Mouse (Mus musculus): ENCODE measurements around the gene Oprd1.

The Oprd1 gene

DNA sequence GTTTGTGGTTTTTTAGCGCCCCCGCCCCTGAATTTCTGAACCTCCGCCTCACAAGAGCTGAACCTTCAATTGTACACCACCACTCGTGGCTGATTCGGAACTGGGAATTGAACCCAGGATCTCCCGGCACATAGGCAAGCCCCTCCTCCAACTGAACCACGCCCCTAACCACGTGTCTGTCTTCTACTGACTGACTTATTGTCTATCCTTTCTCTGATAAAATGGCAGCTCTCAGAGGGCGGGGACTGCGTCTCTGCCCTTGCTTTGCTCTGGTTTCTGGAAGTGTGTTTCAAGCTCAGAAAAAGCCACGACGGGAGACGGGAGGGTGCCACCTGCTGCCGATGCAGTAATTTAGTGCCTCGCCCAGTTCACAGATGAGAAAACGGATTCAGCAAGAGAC is 10.4 kb downstream of the Oprd1 start:
- no peak for DNase-seq (ENCODE audit: low spot score in 2 of 2)

DNA sequence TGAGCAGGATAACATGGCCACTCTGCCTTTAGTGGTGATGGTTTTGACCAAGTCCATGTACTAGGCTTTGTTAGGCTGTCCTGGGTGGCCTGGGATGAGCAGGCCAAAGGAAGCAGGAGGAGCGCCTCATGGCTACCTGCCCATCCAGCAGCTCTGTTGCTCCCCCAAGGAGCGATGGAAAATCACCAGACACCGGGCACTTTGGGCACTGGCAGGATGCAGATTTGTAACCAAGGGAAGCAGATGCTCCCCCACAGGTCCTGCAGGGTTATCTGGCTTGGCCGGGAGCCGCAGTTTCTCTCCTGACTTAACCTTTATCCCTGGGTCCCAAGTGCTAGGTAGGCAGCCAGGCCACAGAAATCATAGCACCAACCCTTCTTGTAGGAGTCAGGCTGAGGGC is 10.9 kb downstream of the Oprd1 start:
- DNase-seq (ENCODE audit: low spot score in 2 of 2) = no peak

DNA sequence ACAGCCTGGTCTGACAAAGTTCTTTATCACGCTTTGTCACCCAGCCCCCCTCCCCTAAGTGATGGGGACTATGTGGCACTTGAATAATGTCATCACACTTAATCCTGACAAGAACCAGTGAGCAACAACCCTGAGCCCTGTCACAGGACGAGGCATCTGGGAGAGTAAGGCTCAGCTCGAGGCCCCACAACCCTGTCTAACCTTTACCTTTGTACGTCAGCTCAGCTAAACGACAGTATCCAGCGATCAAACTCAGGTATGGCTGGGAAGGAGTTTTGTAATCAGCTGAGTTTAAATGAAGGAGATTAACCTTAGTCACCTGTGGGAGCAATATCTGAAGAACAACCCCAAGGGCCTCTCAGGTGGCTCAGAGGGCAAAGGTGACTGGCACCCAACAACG is 12.0 kb downstream of the Oprd1 start:
- no peak for DNase-seq (ENCODE audit: low spot score in 2 of 2)

DNA sequence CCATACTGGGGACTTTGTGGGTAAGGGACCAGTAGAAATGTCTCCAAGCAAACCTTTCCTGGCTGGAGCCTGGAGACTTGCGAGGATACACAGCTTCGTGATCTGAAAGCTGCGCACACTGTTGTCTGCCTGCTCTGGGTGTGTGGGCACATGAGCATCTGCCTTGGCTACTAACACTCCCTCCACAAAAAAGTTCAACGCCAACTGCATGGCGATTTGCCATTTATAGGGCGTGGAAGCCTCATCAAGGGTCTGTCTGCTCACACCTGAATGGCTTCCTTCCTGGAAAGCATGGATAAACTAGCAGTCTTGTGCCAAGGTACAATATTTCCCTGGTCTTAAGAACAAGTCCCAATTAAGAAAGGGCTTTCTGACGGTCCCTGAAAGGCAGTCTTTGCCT is 12.5 kb downstream of the Oprd1 start:
- DNase-seq (ENCODE audit: low spot score in 2 of 2) = peak in 1 of 2 experiments; percentile 62

DNA sequence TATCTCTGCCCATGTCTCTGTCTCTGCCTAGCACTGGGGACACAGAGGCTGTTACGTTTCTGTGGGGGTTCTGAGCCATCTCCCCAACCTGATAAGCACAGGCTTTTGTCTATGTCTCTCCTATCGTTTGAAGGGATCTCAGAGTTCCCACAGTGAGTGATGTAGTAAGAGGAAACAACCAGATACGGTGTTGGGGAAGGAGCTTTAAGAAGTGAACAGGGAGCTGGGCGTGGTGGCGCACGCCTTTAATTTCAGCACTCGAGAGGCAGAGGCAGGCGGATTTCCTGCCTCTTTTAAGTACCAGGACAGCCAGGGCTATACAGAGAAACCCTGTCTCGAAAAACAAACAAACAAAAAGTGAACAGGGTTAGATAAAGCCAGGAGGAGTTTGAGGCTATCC is 13.2 kb downstream of the Oprd1 start:
- DNase-seq (ENCODE audit: low spot score in 2 of 2) = no peak

DNA sequence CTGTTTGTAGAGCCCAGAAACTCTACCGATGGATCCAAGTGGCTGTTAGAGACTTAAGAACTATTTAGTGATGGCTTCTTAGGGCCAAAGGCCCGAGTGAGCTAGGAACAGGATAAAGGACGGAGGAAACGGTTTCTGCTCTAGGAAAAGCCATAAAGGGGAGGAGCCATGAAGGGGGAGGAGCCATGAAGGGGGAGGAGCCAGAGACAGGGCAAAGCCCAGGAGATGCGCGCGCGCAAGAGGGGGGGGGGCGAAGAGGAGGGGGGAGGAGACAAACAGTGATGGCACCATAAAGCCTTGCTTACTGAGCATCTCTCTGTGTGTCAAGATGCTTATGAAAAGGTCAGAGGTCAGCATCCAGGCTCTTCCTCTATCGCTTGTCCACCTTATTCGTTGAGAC is 13.6 kb downstream of the Oprd1 start:
- DNase-seq (ENCODE audit: low spot score in 2 of 2) = no peak

DNA sequence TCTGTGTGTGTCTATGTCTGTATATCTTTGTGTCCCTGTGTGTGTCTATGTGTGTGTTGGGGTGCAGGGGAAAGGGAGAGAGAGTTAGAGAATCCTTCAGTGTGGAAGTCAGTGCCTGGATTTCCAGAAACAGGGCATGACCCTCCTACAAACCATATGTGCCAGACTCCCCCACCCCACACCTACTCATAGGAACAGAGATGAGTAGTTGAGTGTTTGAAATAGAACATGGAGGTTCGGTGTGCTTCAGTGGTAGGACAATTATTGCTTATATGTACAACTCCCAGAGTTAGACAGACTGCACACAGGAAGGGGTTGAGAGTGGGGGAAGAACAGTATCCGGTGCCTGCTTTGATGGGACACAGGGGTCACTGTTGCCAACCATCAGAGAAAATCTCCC is 14.2 kb downstream of the Oprd1 start:
- peak in 1 of 2 experiments; percentile 46 for DNase-seq (ENCODE audit: low spot score in 2 of 2)

DNA sequence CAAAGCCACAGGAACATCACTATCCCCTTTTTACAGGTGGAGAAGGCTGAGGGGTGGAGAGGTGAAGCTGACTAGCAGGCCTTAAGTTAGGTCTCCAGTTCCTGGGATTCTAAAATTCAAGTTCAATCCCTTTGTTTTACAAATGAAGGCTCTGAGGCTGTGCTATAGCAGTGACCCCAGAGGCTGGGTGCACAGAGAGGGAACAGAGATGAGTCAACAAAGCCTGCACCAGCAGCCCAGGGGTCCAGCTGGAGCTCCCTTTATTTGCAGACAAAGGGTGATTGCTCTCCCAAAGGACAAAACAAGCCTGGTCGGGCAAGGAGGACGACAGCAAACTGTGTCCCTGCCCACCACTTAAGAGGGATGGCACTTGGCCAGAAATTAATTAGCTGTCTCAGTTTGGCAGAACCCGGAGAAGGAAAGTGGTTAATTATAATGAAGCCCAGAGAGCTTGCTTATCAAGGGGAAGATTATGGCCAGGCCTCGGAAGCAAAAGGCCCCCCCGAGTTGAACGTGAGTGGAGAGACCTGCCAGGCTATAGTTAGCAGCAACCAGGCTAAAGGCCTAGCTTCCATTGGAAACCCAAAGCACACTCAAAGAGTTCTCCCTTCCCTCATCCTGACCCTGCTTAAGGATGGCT is 15.2 kb downstream of the Oprd1 start:
- peak in 1 of 2 experiments; percentile 27 for DNase-seq (ENCODE audit: low spot score in 2 of 2)

DNA sequence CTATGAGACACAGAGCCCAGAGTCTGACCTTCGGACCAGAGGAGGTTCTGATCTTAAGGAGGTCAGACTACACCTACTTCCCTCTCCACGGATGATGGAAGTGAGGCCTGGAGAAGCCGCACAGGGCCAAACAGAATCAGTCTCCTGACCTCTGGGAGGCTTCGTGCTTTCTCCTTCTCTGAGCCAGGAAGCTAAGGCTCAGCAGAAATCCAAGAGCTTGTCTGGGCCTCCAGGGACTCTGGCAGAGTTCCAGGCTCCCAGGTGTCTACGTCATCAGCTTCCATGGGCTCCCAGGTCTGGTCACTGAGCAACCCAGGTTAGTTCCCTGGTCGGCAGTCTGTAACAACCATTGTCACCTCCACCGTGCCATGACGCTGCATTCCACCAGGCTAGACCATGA is 17.2 kb downstream of the Oprd1 start:
- DNase-seq (ENCODE audit: low spot score in 2 of 2) = no peak

DNA sequence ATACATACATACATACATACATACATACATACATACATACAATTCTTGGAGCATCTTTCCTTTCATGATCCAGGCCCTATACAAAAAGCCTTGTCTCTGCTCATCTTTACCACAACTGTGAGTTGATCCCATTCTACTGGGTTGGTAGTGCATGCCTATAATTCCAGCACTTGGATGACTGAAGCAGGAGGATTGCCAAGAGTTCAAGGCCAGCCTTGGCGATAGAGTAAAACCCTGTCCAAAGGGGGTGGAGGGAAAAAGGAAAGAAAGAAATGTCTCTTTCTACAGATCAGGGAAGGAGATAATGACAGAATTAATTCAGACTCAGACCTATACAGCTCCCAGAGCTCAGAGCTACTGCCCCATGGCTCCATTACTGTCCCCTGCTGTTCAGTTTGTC is 21.1 kb downstream of the Oprd1 start:
- DNase-seq (ENCODE audit: low spot score in 2 of 2) = no peak

DNA sequence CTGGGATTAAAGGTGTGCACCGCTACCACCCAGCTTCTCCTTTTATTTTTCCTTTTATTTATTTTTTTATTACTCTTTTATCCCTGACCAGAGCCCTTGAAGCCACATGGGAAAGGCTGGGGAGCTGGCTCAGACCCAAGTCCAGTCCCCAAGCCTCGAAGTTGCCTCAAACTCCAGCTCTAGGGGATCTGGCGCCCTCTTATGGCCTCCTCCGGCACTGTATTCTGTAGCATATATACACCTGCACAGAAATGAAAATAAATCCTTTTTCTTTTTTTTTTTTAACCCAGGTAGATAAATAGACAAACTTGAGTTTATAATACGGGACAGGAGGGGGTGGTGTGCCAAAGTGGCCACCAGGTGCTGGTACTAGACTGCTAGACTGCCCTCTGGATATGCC is 22.6 kb downstream of the Oprd1 start:
- DNase-seq (ENCODE audit: low spot score in 2 of 2) = no peak

DNA sequence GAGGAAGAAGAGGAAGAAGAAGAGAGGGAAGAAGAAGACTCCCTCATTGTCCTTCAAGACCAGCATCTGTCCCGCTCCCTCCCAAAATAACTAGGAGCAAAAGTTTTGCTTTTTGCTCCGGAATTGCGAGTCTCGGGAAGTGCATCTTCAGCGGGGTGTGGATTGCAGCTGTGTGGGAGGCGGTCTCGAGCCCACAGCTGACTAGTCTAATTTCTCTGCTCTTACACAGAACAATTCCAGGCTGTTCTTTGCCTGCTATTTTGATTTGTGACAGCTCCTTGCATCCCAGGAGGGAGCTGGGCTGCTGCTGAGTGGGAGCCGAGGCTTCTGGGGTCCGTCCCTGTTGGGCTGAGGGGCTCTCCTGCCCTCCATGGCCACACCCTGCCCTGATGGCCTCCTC is 24.7 kb downstream of the Oprd1 start:
- DNase-seq (ENCODE audit: low spot score in 2 of 2) = peak; percentile 38 to 48

DNA sequence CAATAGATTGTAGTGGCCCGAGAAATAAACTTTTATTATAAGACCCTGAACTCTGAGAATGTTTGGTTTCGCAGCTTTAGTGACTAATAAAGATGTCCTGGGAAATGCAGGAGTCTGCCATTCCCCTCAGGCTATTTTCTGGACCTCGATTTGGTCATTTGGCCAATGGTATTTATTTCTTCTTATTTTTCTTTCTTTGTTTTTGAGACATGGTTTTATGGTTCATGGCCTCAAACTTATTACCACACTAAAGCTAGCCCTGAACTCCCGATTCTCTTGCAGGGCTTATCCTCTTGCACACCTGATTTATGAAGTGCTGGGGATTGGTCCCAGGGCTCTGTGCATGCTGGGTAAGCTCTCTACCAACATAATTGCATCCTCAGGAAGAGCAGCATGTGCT is 28.0 kb downstream of the Oprd1 start:
- no peak for DNase-seq (ENCODE audit: low spot score in 2 of 2)

DNA sequence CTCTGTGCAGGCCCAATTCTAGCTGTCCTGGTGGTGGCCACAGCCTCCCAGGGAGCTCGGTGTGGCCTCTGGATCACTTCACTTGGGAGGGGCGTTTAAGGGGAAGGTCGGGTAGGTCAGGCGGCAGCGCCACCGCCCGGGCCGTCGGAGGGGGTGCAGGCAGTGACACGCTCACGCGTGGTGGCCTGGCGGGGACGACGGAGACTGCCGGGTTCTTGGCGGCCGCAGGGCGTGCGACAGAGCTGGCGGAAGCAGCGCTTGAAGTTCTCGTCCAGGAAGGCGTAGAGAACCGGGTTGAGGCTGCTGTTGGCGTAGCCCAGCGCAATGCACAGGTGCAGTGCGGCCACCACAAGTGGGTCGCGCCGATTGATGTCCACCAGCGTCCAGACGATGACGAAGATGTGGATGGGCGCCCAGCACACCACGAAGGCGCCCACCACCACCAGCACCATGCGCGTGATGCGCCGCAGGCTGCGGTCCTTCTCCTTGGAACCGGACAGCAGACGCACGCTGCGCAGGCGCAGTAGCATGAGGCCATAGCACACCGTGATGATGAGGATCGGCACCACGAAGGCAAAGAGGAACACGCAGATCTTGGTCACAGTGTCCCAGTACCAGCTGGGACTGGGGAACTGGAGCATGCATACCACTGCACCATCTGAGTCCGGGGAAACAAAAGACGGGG is 30.7 kb downstream of the Oprd1 start:
- DNase-seq (ENCODE audit: low spot score in 2 of 2) = no peak

DNA sequence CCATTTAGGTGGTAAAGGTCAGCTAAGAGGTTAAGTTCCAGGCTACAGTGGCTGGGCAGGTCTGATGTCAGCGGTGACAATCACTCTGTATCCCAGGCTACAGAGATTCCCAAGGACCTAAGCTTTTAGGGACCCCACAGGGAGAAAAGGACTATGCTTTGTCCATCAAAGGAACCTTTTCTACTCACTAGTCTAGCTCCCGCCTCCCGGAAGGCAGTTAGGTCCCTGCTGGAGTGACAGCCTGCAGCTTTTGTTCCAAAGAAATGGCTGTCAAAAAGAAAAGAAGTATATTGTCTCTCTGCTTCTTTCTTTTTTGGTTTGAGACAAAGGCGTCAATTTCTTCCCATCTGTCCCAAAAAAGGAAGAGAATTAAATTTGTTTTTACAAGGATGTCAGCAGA is 33.1 kb downstream of the Oprd1 start:
- no peak for DNase-seq (ENCODE audit: low spot score in 2 of 2)

DNA sequence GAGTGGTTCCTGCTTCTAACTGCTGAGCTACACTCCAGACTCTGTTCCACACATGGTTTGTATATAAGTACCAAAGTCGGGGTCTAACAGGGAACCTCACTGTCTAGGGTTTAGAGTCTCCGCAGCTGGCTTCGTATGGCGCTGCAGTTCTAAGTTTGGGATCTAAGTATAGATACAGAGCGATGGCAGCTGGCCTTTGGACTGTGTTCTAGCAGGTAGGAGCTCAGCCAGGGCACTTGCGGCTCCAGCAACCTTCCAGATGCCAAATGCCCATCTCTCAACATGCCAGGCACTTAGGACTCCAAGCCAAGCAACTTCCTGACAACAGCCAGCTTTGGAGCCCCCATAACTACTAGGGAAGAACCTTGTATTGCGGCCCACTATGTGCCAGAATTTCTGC is 36.1 kb downstream of the Oprd1 start:
- DNase-seq (ENCODE audit: low spot score in 2 of 2) = no peak

DNA sequence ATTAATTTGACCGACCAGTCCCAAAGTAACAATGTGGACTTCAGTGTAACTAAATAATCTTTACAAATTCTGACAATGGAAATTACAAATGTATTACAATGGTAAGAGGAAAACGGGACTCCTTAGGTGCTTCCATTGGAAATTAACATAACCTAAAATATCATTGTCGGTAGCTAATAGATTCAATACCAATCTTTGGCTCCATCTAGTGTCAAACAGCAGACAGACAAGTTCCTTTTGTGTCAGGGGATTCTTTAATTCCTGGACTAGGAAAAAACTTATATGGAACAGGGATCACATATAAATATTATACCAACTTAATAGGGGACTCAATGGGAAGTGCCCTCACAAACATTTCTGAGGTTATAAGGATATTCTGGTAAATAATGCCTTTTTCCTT is 43.1 kb downstream of the Oprd1 start:
- DNase-seq (ENCODE audit: low spot score in 2 of 2) = no peak

DNA sequence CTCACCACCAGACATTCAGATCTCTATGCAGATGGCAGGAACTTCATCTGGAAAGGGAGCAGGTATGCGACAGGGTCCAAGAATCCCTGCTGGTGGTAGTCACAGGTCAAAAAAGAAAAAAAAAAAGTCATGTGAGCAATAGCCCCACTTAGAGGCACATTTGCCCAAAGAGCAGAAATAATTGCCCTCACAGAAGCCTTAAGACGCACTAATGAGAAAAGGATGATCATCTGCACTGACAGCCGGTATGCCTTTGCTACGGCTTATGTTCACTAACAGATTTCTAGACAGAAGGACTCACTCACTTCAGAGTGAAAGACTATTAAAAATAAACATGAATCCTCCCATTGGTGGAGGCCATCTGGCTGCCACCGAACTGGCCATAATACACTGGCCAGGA is 44.7 kb downstream of the Oprd1 start:
- DNase-seq (ENCODE audit: low spot score in 2 of 2) = no peak

DNA sequence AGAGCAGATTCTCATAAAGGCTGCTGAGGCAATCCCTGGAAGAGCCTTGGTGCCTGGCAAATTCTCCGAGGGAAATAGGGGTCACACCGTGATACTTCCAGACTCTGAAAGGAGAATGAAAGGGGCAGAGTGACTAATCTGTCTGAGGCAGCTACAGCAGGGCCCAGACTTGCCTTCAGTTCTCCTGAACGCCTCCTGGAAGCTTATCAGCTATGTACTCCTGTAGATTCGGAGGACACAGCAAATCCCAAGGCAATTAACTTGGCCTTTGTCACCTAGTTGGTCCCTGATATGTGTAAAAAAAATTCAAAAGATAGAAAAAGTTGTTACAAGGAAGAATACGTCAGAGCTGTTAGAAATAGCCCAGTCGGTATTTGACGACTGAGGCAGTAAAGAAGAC is 49.2 kb downstream of the Oprd1 start:
- no peak for DNase-seq (ENCODE audit: low spot score in 2 of 2)

DNA sequence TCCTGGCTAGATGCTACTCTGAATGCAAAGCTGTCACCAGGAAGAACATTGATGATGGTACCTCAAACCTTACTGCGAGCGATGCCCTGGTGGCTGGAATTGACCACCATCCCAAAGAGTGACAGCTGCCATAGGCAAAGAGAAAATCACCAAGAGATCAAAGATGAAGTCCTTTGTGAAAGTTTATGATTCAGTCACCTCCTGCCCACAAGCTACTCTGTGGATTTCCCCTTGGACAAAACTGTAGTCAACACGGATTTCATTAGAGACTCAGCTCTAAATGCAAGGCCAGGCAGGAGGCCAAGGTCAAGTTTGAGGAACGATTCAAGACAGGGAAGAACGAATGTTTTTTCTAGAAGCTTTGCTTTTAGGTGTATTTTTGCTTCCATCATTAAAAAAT is 50.4 kb downstream of the Oprd1 start:
- DNase-seq (ENCODE audit: low spot score in 2 of 2) = no peak

DNA sequence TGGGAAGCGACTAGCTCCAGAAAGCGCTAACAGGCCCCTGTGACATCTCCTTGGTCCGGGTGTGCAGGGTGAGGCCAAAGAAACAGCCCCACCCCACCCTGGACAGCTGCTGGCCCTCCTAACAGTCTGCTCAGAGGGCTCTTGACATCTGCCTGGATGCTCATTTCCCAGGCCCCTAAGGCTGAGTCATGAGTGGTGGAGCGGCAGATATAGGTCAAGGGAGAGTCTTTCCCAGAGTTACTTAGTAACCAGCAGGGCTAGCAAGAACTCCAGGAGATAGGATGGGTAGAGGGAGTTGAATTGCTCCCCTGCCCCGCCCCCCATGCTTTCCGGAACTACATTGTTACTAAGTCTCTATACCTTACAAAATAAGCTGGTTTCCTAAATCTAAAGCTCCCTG is 51.1 kb downstream of the Oprd1 start:
- DNase-seq (ENCODE audit: low spot score in 2 of 2) = no peak

DNA sequence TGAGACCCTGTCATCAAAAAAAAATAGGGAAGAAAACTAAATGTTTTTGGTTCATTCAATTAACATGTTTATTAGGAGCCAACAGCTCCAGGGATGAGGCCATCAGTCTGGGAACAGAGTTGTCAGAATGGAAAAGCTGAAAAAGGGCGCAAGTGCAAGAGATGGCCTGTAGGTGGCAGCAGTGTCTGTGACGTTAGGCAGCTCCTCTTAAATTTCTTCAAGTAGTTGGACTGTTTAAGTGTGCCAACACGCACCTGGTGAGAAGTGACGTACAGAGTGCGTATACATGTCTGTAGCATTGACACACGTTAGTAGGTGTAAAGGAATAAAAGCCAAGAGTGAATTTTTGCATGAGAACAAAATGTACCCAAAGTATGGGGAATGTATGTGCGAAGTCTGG is 55.4 kb downstream of the Oprd1 start:
- peak in 1 of 2 experiments; percentile 55 for DNase-seq (ENCODE audit: low spot score in 2 of 2)

DNA sequence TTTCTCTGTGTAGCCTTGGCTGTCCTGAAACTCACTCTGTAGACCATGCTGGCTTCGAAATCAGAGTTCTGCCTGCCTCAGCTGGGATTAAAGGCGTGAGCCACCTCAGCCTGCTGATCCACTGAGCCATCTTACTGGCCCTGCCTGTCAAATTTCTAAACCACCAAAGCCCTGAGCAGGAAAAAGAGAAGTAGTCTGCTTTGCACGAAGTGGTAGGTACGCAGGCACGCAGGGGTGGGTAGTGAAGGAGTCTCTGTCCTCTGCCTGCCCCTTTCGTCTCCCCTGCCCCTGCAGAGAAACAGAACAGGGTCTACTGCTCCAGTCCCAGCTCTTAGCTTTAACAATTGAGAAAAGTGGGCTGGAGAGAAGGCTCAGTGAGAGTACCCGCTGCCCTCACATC is 59.2 kb downstream of the Oprd1 start:
- DNase-seq (ENCODE audit: low spot score in 2 of 2) = no peak

DNA sequence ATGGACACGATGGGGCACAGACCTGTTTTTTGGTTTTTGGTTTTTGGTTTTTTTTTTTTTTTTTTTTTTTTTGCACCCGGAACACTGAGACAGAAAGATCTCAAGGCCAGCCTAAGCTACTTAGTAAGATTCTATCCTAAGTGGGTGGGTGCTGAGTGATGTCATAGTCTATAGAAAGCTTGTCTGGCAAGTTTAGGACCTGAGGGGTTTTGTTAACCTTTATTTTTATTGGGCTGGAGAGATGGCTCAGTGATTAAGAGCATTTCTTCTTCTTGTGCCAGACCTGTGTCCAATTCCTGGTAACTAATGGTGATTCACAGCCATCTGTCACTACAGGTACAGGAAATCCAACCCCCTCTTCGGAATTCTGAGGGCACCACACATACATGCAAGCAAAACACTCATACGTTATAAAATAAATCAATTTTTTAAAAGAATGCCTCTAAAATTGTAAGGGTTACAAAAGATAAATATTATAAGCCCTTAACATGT is 63.7 kb downstream of the Oprd1 start:
- DNase-seq (ENCODE audit: low spot score in 2 of 2) = no peak

Data from left cerebral cortex, adult 9 months (tissue).